Mouse (Mus musculus) erythroblast, embryonic 14.5 days (primary cell): Measurements from ENCODE around the gene Tenm3.

Source experiments
- GATA1 ChIP-seq: IDR thresholded peaks from 2 replicates; pipeline ENCODE4 v1.6.1; 2012; ENCODE audit warnings: low read length, inconsistent platforms, mixed read lengths
- TAL1 ChIP-seq: IDR thresholded peaks from 3 replicates; pipeline ENCODE4 v1.6.1; 2012; ENCODE audit warnings: low read length, inconsistent platforms, mixed read lengths

GRCm38 (mm10) chr8:48638129-48638528 lies 205.6 kb downstream of the Tenm3 start:
- TF ChIP-seq TAL1 (no peak), GATA1 (no peak)
